Mouse (Mus musculus) right cerebral cortex, postnatal 14 days (tissue): ENCODE results near the gene Osbpl11.
A peak's percentile ranks its signal among the peaks of the same experiment; 100 is the strongest.
"Not testable (repeated sequence)": the region's sequence is repeated elsewhere in the genome, so short reads cannot be mapped to it uniquely, and the experiment has no call there.

Source experiments
- DNase-seq: peaks from one replicate; pipeline ENCODE4 v3.0.0; 2022

Gene Osbpl11

GRCm38 (mm10) chr16:33184901-33185260, at the start of gene Osbpl11:
TSS of gene Osbpl11 (plus strand) at chr16:33185071.
- DNase-seq: peak; percentile 97

GRCm38 (mm10) chr16:33135167-33135566, 49.7 kb upstream of the Osbpl11 start:
- no peak for DNase-seq

- not testable (repeated sequence) for DNase-seq
Observed at GRCm38 (mm10) chr16:33139061-33139460, 45.8 kb upstream of the Osbpl11 start.

- DNase-seq: no peak
Observed at GRCm38 (mm10) chr16:33141758-33142280, 43.1 kb upstream of the Osbpl11 start.

GRCm38 (mm10) chr16:33143452-33143851, 41.4 kb upstream of the Osbpl11 start:
- no peak for DNase-seq

GRCm38 (mm10) chr16:33146185-33146584, 38.7 kb upstream of the Osbpl11 start:
- no peak for DNase-seq

- no peak for DNase-seq
Observed at GRCm38 (mm10) chr16:33148135-33148534, 36.7 kb upstream of the Osbpl11 start.

GRCm38 (mm10) chr16:33150875-33151274, 34.0 kb upstream of the Osbpl11 start:
- DNase-seq: not testable (repeated sequence)

GRCm38 (mm10) chr16:33151558-33151957, 33.3 kb upstream of the Osbpl11 start:
- no peak for DNase-seq

GRCm38 (mm10) chr16:33154992-33155391, 29.9 kb upstream of the Osbpl11 start:
- no peak for DNase-seq

GRCm38 (mm10) chr16:33158006-33158405, 26.9 kb upstream of the Osbpl11 start:
- no peak for DNase-seq

GRCm38 (mm10) chr16:33158590-33159071, 26.2 kb upstream of the Osbpl11 start:
- DNase-seq: no peak

- no peak for DNase-seq
Observed at GRCm38 (mm10) chr16:33159363-33159762, 25.5 kb upstream of the Osbpl11 start.

- no peak for DNase-seq
Observed at GRCm38 (mm10) chr16:33163330-33164090, 21.4 kb upstream of the Osbpl11 start.

GRCm38 (mm10) chr16:33166284-33166683, 18.6 kb upstream of the Osbpl11 start:
- DNase-seq: not testable (repeated sequence)

- no peak for DNase-seq
Observed at GRCm38 (mm10) chr16:33167537-33167936, 17.3 kb upstream of the Osbpl11 start.

GRCm38 (mm10) chr16:33169471-33170034, 15.3 kb upstream of the Osbpl11 start:
- no peak for DNase-seq

GRCm38 (mm10) chr16:33170716-33171587, 13.9 kb upstream of the Osbpl11 start:
- no peak for DNase-seq

- no peak for DNase-seq
Observed at GRCm38 (mm10) chr16:33171800-33172199, 13.1 kb upstream of the Osbpl11 start.

GRCm38 (mm10) chr16:33173151-33173550, 11.7 kb upstream of the Osbpl11 start:
- no peak for DNase-seq

GRCm38 (mm10) chr16:33174695-33175094, 10.2 kb upstream of the Osbpl11 start:
- no peak for DNase-seq

GRCm38 (mm10) chr16:33176831-33177230, 8.0 kb upstream of the Osbpl11 start:
- not testable (repeated sequence) for DNase-seq

- no peak for DNase-seq
Observed at GRCm38 (mm10) chr16:33177722-33178121, 7.1 kb upstream of the Osbpl11 start.
